Mouse (Mus musculus): ENCODE data around the gene Lgsn. TPM values are rescaled to one million over a fixed set of nuclear protein-coding genes. Genes with fewer than 3 reads are reported as not detected.

The Lgsn gene
- polyA plus RNA-seq (2011; ENCODE audit: insufficient read depth, insufficient read length, low replicate concordance, missing spikeins): not detected in 2 replicates

DNA sequence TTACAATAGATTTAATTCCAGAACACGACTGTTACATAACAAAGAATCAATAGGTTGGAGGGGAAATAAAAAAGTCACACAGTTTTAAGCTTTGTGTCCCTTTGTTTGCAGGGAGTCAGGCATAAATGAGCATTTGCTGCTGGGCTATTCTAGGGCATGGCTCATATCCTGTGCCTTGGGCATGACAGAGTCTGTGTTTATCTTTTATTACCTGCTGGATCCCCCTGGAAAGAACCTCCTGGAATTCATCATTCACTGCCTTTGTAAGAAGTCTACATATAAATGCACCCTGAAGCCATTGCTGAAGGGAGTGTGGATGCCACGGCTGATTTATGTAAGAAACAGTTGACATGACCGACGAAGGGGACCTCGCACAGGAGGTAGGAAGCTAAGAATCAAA is at the start of gene Lgsn:
Gene Lgsn, plus strand, starts transcription at position 301 of the 400 bp plus-strand sequence.
- no peaks in the 10 kb centered on the region for H3K4me1 ChIP-seq (ENCODE audit: control insufficient read depth, insufficient read depth, low read length)
- 65% methylated on average over 5 of the region's 5 CpGs for WGBS

DNA sequence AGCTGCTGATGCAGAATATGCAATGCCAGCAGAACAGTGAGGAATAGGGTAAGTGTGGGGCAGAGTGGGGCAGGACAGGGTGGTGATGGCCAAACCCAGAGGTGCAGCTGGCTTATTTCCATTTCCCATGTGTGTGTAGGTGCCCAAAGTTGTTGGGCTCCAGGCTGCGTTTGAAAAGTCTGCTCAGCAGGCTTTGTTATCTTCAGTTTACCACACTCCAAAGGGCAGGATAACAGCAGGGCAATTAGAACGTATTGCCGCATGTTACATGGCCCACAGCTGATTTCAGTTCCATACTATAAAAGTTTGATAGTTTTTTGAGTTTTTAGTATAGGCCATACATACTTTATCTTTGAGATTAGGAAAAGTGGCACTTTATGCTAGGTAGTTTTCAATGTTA is 37.8 kb upstream of the Lgsn start:
- Histone ChIP-seq H3K4me1 (ENCODE audit: control insufficient read depth, insufficient read depth, low read length) (no peaks in the 10 kb centered on the region), H3K27ac (ENCODE audit: control insufficient read depth, insufficient read depth, low read depth, low read length, poor library complexity) (no peak overlapping the region), H3K4me3 (replicated peaks; ENCODE audit: control insufficient read depth, low read depth, low read length) (no peak overlapping the region)
- no peak for TF ChIP-seq CTCF (IDR thresholded peaks at IDR 0.05; ENCODE audit: control insufficient read depth, insufficient read depth, low read length)
- no peak for TF ChIP-seq POLR2A (IDR thresholded peaks at IDR 0.05; ENCODE audit: borderline replicate concordance, control insufficient read depth, low read depth, low read length)
- WGBS: 84% methylated on average over 3 of the region's 3 CpGs

More for the DNA sequence above, at the start of gene Lgsn:
- H3K27ac ChIP-seq (ENCODE audit: control insufficient read depth, insufficient read depth, low read depth, low read length, poor library complexity): no peak within 1 kb of the TSS
- H3K4me3 ChIP-seq (replicated peaks; ENCODE audit: control insufficient read depth, low read depth, low read length): no peak within 1 kb of the TSS
- no peak for TF ChIP-seq CTCF (IDR thresholded peaks at IDR 0.05; ENCODE audit: control insufficient read depth, insufficient read depth, low read length)
- no peak for TF ChIP-seq POLR2A (IDR thresholded peaks at IDR 0.05; ENCODE audit: borderline replicate concordance, control insufficient read depth, low read depth, low read length)

DNA sequence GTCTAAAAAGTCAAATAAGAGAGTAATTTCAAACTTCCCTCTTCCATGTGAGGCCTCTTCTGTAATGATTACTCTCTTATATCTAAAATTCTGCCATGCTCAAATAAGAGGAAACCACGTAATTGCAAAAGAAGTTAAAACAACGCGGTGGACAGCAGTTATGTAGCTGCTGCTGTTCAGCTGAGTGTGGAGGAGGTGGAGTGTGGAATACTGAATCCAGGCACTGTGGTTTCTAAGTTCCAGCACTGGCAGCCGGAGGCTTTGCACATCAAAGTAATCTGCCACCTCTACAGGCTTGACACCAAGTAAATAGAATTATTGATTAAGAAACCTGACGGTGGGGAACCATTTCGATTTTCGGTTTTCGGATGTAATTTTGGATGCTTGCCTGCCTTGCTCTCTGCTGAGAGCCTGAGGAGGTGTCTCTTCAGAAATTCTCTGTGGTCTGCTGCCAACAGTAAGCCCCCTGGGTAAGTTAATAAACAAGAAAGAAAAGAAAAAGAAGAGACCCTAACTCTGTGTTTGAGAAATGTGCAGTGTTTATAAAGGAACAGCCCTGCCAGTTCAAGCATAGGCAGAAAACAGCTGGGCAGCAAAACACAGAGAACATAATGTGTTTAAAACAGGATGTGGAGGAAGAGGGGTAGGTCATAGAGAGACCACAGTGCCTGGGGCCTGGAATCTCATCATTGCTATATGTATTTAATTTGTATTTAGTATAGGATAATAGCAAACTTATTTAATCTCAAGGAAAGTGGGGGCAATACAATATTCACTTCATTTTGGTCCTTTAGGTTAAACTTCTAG is 33.7 kb upstream of the Lgsn start:
- TF ChIP-seq POLR2A (IDR thresholded peaks at IDR 0.05; ENCODE audit: borderline replicate concordance, control insufficient read depth, low read depth, low read length) (no peak), CTCF (IDR thresholded peaks at IDR 0.05; ENCODE audit: control insufficient read depth, insufficient read depth, low read length) (no peak)
- Histone ChIP-seq H3K4me1 (ENCODE audit: control insufficient read depth, insufficient read depth, low read length) (no peaks in the 10 kb centered on the region), H3K27ac (ENCODE audit: control insufficient read depth, insufficient read depth, low read depth, low read length, poor library complexity) (no peak overlapping the region), H3K4me3 (replicated peaks; ENCODE audit: control insufficient read depth, low read depth, low read length) (no peak overlapping the region)
- 36% methylated on average over 8 of the region's 8 CpGs for WGBS

DNA sequence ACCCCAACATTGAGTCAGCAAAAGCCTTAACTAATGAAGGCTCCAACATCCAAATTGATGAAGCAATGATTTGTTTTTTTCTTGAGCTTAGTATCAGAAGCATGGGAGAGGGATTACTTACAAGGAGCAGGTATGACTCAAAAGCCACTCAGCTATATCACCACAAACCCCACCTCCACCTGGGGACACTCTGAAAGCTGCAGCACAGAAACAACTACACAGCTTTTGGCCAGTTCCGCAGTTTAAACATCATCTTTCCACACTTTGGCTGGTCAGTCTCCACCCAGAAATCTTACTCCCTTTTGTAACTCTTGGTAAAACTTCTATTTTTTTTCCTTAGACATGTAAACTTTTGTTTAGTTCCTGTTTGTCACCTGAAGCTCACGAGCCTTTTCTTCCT is 32.6 kb upstream of the Lgsn start:
- 43% methylated on average over 2 of the region's 2 CpGs for WGBS
- H3K4me3 ChIP-seq (replicated peaks; ENCODE audit: control insufficient read depth, low read depth, low read length): no peak overlapping the region
- H3K4me1 ChIP-seq (ENCODE audit: control insufficient read depth, insufficient read depth, low read length): no peaks in the 10 kb centered on the region
- no peak for TF ChIP-seq CTCF (IDR thresholded peaks at IDR 0.05; ENCODE audit: control insufficient read depth, insufficient read depth, low read length)
- TF ChIP-seq POLR2A (IDR thresholded peaks at IDR 0.05; ENCODE audit: borderline replicate concordance, control insufficient read depth, low read depth, low read length): no peak
- H3K27ac ChIP-seq (ENCODE audit: control insufficient read depth, insufficient read depth, low read depth, low read length, poor library complexity): no peak overlapping the region

DNA sequence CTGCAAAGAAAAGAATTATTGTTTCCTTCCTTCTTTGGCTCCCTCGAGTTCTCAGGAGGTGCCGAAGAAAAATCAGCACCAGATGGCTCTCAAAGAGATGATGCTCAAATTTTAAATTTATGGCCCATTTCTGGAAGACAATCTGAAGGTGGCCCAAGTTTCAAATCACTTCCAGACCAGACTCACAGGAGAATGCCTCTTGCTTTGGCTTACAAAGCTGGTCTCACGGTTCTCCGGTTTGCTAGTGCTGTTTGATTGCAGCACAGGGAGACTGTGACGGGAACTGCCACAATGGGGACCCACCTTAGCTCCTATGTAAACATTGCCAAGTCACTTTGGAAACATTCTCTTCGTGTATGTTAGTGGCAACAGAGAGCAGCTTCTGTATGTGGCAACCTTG is 26.5 kb upstream of the Lgsn start:
- TF ChIP-seq CTCF (IDR thresholded peaks at IDR 0.05; ENCODE audit: control insufficient read depth, insufficient read depth, low read length) (no peak), POLR2A (IDR thresholded peaks at IDR 0.05; ENCODE audit: borderline replicate concordance, control insufficient read depth, low read depth, low read length) (no peak)
- Histone ChIP-seq H3K4me1 (ENCODE audit: control insufficient read depth, insufficient read depth, low read length) (no peaks in the 10 kb centered on the region), H3K4me3 (replicated peaks; ENCODE audit: control insufficient read depth, low read depth, low read length) (no peak overlapping the region), H3K27ac (ENCODE audit: control insufficient read depth, insufficient read depth, low read depth, low read length, poor library complexity) (no peak overlapping the region)
- WGBS: 13% methylated on average over 6 of the region's 6 CpGs

DNA sequence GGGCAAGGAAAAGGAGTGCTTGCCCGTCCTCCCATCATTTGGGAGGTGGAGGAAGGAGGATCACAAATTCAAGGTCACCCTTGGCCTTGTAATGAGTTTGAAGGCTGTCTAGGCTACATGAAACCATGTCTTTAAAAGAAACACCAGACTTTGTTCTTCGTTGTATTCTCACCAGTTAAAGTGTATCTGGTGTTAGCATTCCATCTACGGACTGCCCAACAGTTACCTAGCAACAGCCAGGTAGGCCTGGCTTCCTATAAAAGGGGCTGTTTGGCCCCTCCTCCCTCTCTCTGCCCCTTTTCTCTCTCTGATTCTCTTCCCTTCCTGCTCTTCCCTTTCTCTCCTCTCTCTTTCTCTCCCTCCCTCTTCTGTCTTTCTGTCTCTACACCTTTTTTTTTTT is 25.7 kb upstream of the Lgsn start:
- no peaks in the 10 kb centered on the region for H3K4me1 ChIP-seq (ENCODE audit: control insufficient read depth, insufficient read depth, low read length)
- TF ChIP-seq CTCF (IDR thresholded peaks at IDR 0.05; ENCODE audit: control insufficient read depth, insufficient read depth, low read length): no peak
- TF ChIP-seq POLR2A (IDR thresholded peaks at IDR 0.05; ENCODE audit: borderline replicate concordance, control insufficient read depth, low read depth, low read length): no peak
- 70% methylated on average over 3 of the region's 3 CpGs for WGBS
- H3K27ac ChIP-seq (ENCODE audit: control insufficient read depth, insufficient read depth, low read depth, low read length, poor library complexity): no peak overlapping the region
- H3K4me3 ChIP-seq (replicated peaks; ENCODE audit: control insufficient read depth, low read depth, low read length): no peak overlapping the region

DNA sequence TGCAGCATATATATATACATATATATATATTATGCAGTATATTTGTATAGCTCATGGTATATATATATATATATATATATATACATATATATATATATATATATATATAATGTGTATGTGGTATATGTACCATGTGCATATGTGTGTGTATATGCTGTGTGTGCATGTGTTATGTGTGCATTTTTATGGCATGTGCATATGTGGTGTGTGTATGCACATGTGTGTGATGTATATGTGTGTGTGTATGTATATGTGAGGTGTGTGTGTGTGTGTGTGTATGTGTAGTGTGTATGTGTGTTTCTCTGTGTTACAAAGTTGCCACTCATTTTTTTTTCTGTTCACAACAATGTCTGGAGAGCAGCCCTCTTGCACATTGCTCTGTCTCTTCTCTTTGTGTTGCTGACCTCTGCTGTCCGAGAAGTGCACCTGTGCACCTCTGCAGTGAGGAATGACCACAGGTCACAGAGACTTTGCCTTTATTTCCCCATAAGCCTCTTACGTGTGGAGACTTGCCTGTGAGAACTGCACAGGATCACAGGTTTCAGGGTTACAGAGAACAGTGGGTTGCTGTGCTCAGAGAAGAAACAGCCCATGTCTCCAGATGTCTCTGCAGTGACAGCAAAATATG is 23.3 kb upstream of the Lgsn start:
- TF ChIP-seq POLR2A (IDR thresholded peaks at IDR 0.05; ENCODE audit: borderline replicate concordance, control insufficient read depth, low read depth, low read length) (no peak), CTCF (IDR thresholded peaks at IDR 0.05; ENCODE audit: control insufficient read depth, insufficient read depth, low read length) (0 out of 2 replicates have a peak, but pooled peaks have one; percentile 18)
- no peaks in the 10 kb centered on the region for H3K4me1 ChIP-seq (ENCODE audit: control insufficient read depth, insufficient read depth, low read length)
- no peak overlapping the region for H3K27ac ChIP-seq (ENCODE audit: control insufficient read depth, insufficient read depth, low read depth, low read length, poor library complexity)
- no peak overlapping the region for H3K4me3 ChIP-seq (replicated peaks; ENCODE audit: control insufficient read depth, low read depth, low read length)
- 53% methylated on average over 2 of the region's 2 CpGs for WGBS

DNA sequence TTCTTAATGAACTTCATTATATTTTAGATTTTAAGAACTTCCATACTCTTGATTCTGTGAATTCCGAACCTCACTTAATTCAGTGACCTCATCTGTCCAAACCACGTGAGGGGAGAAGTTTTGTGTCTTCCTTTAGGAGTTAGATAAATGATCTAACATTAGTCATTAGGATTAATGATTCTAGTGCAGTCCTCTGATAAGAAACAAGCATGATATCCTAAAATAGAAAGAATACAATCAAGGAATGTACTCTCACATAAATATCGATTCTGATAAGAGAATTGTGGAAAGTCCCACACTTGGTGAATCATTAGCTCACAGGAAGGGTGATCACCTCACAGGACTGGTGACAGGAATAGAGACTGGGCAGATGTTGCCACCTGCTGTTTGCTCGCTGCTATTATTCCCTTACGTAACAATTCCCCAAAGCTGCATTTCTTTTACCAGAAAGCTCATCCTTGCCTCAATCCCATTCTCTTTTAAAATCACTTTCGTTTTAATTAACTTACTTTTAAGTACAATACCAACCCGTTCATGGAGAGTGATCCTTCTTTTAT is 22.3 kb upstream of the Lgsn start:
- TF ChIP-seq POLR2A (IDR thresholded peaks at IDR 0.05; ENCODE audit: borderline replicate concordance, control insufficient read depth, low read depth, low read length): no peak
- TF ChIP-seq CTCF (IDR thresholded peaks at IDR 0.05; ENCODE audit: control insufficient read depth, insufficient read depth, low read length): peak; percentile 68
- 10% methylated on average over 7 of the region's 7 CpGs for WGBS

More for the DNA sequence above, 22.3 kb upstream of the Lgsn start:
- Histone ChIP-seq H3K4me1 (ENCODE audit: control insufficient read depth, insufficient read depth, low read length) (no peaks in the 10 kb centered on the region), H3K4me3 (replicated peaks; ENCODE audit: control insufficient read depth, low read depth, low read length) (no peak overlapping the region), H3K27ac (ENCODE audit: control insufficient read depth, insufficient read depth, low read depth, low read length, poor library complexity) (no peak overlapping the region)
